Mouse (Mus musculus) midbrain, postnatal 0 days (tissue): ENCODE data around the gene Ubl4b. TPM values are rescaled to one million over a fixed set of nuclear protein-coding genes. Genes with fewer than 3 reads are reported as not detected.

ENCODE experiments used
- ATAC-seq: fragments of 200-750 bp; cut with Nextera tagmentation; 2 replicates; pipeline ENCODE4 v1.8.0; 2017; ENCODE audit warnings: moderate number of reproducible peaks, mild to moderate bottlenecking, moderate TSS enrichment, moderate library complexity; ENCODE audit not compliant: low FRiP score
- DNase-seq: peaks from one replicate; pipeline ENCODE4 v3.0.0-alpha.2; 2015; ENCODE audit warnings: low spot score
- H3K27ac ChIP-seq: fragments of 300-500 bp; sonication (generic); 2 replicates; pipeline ENCODE4 v1.5.1; 2014; ENCODE audit warnings: low read depth, mild to moderate bottlenecking, low read length, mixed read lengths
- H3K27me3 ChIP-seq: fragments of 300-500 bp; sonication (generic); 2 replicates; pipeline ENCODE4 v1.6.1; 2014; ENCODE audit warnings: low read length, control low read depth, mixed read lengths; ENCODE audit not compliant: insufficient read depth
- H3K36me3 ChIP-seq: fragments of 300-500 bp; sonication (generic); 2 replicates; pipeline ENCODE4 v1.6.1; 2014; ENCODE audit warnings: low read length, control low read depth, mixed read lengths; ENCODE audit not compliant: insufficient read depth
- H3K4me1 ChIP-seq: fragments of 300-500 bp; sonication (generic); 2 replicates; pipeline ENCODE4 v1.6.1; 2014; ENCODE audit warnings: mild to moderate bottlenecking, control low read depth, antibody characterized with exemption, low read length, mixed read lengths; ENCODE audit not compliant: insufficient read depth
- H3K4me2 ChIP-seq: fragments of 300-500 bp; sonication (generic); 2 replicates; pipeline ENCODE4 v1.6.1; 2014; ENCODE audit warnings: low read depth, mild to moderate bottlenecking, low read length, mixed read lengths; ENCODE audit not compliant: poor library complexity, severe bottlenecking
- H3K4me3 ChIP-seq: fragments of 300-500 bp; sonication (generic); 2 replicates; pipeline ENCODE4 v1.5.1; 2014; ENCODE audit warnings: low read depth, mild to moderate bottlenecking, low read length, moderate library complexity
- H3K9ac ChIP-seq: fragments of 300-500 bp; sonication (generic); replicated peaks from 2 replicates; pipeline ENCODE4 v1.6.1; 2014; ENCODE audit warnings: mild to moderate bottlenecking, low read length, moderate library complexity, mixed read lengths; ENCODE audit not compliant: poor library complexity, severe bottlenecking
- H3K9me3 ChIP-seq: fragments of 300-500 bp; sonication (generic); 2 replicates; pipeline ENCODE4 v1.6.1; 2016; ENCODE audit warnings: low read length, control low read depth
- CTCF ChIP-seq: IDR thresholded peaks from 2 replicates; pipeline ENCODE4 v1.5.1; 2016; ENCODE audit warnings: antibody characterized with exemption, mild to moderate bottlenecking
- WGBS: fragments of 180-500 bp; shearing (Covaris S2); extraction: QIAGEN DNeasy Blood & Tissue Kit; methylation state at CpG from one replicate; pipeline ENCODE4 v1.1.7; 2014; 5-methylcytosine and 5-hydroxymethylcytosine counted together
- polyA plus RNA-seq: library from polyadenylated mRNA; unstranded; fragments of >200 nt; fragmentation: Nextera tagmentation; extraction: Ambion mirVana; gene quantifications from 2 replicates; pipeline ENCODE4 v1.2.1, GENCODE M21; 2015
- total RNA-seq: library from RNA; depleted of rRNA; stranded (reverse); fragments of >200 nt; gene quantifications from 2 replicates; pipeline ENCODE4 v1.2.3, GENCODE M21; 2014

The Ubl4b gene
- total and polyA plus RNA-seq, 2 experiments from 2014 or later, result not detected

DNA sequence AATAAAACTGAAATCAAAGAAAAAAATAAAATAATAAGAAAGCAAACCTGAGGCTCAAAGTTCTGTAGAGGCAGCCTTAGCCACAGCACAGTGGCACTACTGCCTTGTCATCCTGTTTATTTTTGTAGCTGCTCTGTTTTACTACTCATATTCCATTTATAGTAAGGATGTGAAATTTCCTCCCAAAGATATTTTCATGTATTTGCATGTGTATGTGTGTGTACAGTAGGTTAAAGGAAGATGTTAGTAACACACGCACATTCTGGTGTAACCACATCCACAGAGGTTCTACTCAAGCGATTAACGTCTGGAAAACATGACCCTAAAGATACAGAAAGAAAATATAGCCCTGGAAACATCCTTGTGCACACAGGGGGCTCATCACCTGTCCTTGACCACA lies 21.9 kb upstream of the Ubl4b start:
- no peaks in the 10 kb centered on the region for H3K36me3 ChIP-seq
- 89% methylated on average over 3 of the region's 3 CpGs for WGBS
- no peaks in the 10 kb centered on the region for H3K9me3 ChIP-seq
- DNase-seq (no peak), ATAC-seq (no peak)
- no peak overlapping the region for H3K27ac ChIP-seq
- no peak overlapping the region for H3K4me3 ChIP-seq
- H3K9ac ChIP-seq, result no peak overlapping the region
- no peak for TF ChIP-seq CTCF
- H3K27me3 ChIP-seq, result peaks cover 20% of the 10 kb centered on the region
- H3K4me1 ChIP-seq, result no peaks in the 10 kb centered on the region
- H3K4me2 ChIP-seq, result no peak overlapping the region

DNA sequence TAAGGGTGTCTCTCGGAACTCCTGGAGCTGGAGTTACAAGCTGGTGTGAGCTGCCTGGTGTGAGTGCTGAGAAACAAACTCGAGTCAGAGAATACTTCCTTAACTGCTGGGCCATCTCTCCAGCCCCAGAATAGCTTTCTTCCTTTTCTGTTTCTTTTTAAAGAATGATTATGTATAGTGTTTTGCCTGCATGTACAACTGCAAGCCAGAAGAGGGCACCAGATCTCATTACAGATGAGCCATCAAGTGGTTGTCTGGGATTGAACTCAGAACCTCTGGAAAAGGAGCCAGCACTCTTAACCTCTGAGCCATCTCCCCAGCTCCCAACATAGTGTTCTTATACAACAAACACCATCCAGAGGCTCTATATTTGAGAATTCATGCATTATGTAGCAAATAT lies 16.3 kb upstream of the Ubl4b start:
- H3K27me3 ChIP-seq, result no peaks in the 10 kb centered on the region
- 59% methylated on average over 2 of the region's 2 CpGs for WGBS
- DNase-seq (no peak), ATAC-seq (no peak)
- H3K4me3 ChIP-seq, result no peak overlapping the region
- H3K4me1 ChIP-seq, result no peaks in the 10 kb centered on the region
- TF ChIP-seq CTCF, result peak; percentile 65
- no peaks in the 10 kb centered on the region for H3K9me3 ChIP-seq
- H3K9ac ChIP-seq, result no peak overlapping the region
- H3K4me2 ChIP-seq, result no peak overlapping the region
- H3K27ac ChIP-seq, result no peak overlapping the region
- no peaks in the 10 kb centered on the region for H3K36me3 ChIP-seq

DNA sequence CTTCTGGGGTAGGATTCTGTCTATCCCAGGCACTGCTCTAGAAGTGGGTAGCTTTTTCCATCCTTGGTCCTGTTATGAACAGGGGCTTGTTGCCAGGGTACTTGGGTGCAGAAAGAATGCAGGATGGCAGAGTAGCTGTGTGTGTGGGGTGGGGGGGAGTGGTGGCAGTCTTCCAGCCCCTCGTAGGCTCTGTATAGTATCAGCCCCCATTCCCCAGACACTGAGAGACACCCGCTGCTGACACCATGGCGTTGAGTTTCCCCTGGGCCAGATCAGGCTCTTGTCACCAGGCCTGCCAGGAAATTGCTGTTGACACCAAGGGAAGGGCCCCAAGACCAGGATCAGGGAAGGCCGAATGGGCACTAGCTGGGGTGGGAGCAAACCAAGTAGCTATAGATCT lies 13.8 kb upstream of the Ubl4b start:
- ATAC-seq, result no peak
- Histone ChIP-seq H3K9ac (no peak overlapping the region), H3K4me1 (no peaks in the 10 kb centered on the region), H3K27ac (no peak overlapping the region), H3K9me3 (no peaks in the 10 kb centered on the region), H3K4me3 (no peak overlapping the region), H3K4me2 (no peak overlapping the region), H3K36me3 (no peaks in the 10 kb centered on the region), H3K27me3 (no peaks in the 10 kb centered on the region)
- 62% methylated on average over 4 of the region's 4 CpGs for WGBS
- DNase-seq, result no peak
- no peak for TF ChIP-seq CTCF

DNA sequence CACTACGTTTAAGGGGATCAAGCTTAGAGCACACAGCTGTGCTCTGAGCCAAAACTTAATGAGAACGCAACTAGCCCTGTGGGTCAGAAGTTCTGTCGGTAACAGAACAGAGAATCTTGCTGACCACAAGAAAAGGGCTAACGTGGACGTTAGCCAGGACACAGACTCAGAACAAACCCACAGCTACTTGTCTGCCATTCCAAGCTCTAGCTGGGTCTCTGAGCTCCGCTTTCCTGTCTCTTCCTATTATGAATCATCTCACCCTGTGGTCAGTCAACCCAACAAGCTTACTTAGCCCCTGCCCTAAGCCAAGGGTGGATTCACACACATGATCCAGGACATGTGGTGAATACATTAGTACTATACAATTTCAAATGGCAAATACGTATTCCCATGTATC lies 12.9 kb upstream of the Ubl4b start:
- no peak overlapping the region for H3K27ac ChIP-seq
- H3K9me3 ChIP-seq, result no peaks in the 10 kb centered on the region
- no peaks in the 10 kb centered on the region for H3K27me3 ChIP-seq
- H3K4me2 ChIP-seq, result no peak overlapping the region
- no peak for ATAC-seq
- no peaks in the 10 kb centered on the region for H3K4me1 ChIP-seq
- 78% methylated on average over 7 of the region's 7 CpGs for WGBS
- DNase-seq, result no peak
- H3K36me3 ChIP-seq, result no peaks in the 10 kb centered on the region
- no peak overlapping the region for H3K9ac ChIP-seq
- no peak overlapping the region for H3K4me3 ChIP-seq
- TF ChIP-seq CTCF, result no peak

DNA sequence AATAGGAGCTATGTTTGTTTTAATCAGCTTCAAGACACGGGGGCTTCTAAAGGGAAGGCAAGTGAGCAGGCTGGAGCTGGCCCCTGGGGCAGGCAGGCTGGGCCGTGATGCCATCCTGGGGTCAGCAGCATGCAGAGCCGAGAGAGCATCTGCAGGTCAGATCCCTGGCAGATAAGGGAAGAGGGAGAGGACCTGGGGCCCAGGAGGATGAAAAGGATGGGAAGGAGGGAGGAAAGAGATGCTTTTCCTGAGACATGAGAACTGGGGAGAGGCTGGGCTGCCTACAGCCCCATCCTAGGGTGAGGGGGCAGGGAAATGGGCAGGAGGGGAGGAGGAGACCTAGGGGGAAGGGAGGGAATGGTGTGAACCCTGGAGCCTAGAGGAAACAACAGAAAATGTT lies 10.5 kb upstream of the Ubl4b start:
- Histone ChIP-seq H3K36me3 (no peaks in the 10 kb centered on the region), H3K9me3 (no peaks in the 10 kb centered on the region), H3K27ac (no peak overlapping the region), H3K27me3 (no peaks in the 10 kb centered on the region), H3K4me3 (no peak overlapping the region), H3K9ac (no peak overlapping the region), H3K4me2 (no peak overlapping the region), H3K4me1 (no peaks in the 10 kb centered on the region)
- DNase-seq (no peak), ATAC-seq (no peak)
- no peak for TF ChIP-seq CTCF
- WGBS, result 43% methylated on average over 3 of the region's 3 CpGs

DNA sequence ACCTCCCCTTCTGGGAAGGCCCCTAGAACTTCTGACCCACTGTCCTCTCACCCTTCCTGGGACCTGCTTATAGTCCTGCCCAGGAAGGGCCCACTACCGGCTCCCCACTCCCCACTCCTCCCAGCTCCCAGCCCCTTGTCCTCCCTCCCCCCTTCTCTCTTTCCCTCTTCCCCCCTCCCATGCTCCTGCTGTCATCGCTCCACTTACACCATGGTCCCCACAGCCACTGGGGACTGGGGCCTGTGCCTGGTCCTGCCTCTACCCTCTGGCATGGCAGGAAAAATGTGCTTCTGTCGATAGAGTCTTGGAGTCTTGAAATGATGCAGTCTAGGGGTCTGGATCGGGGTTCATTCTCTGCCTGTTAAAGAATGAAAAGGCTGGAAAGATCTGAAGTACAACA lies 9.0 kb upstream of the Ubl4b start:
- Histone ChIP-seq H3K9me3 (no peaks in the 10 kb centered on the region), H3K4me1 (no peaks in the 10 kb centered on the region), H3K4me2 (no peak overlapping the region), H3K4me3 (no peak overlapping the region), H3K9ac (no peak overlapping the region), H3K36me3 (no peaks in the 10 kb centered on the region), H3K27ac (no peak overlapping the region), H3K27me3 (no peaks in the 10 kb centered on the region)
- no peak for ATAC-seq
- no peak for DNase-seq
- TF ChIP-seq CTCF, result no peak
- WGBS, result 40% methylated on average over 4 of the region's 4 CpGs

DNA sequence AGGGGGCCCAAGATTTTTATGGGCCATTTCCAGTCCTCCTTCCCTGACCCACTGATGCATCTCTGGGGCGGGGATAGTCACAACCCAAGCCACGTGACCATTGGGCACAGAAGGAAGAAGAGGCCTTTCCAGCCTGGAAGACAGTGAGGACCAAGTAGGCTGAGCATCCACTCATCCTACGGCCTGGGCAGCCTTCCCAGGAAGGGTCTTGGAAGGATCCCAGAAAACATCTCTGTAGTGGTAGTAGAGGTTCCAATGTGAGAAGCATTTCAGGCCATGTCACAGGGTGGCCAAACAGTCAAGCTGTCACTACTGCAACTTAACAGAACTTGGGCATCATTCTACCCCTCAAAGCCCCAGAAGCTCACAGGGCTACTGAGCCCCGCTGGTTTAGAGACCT lies 7.7 kb upstream of the Ubl4b start:
- WGBS, result 84% methylated on average over 4 of the region's 4 CpGs

More for the DNA sequence above, 7.7 kb upstream of the Ubl4b start:
- H3K4me3 ChIP-seq, result no peak overlapping the region
- DNase-seq (no peak), ATAC-seq (no peak)
- H3K9me3 ChIP-seq, result no peaks in the 10 kb centered on the region
- no peak overlapping the region for H3K9ac ChIP-seq
- H3K4me2 ChIP-seq, result no peak overlapping the region
- no peaks in the 10 kb centered on the region for H3K27me3 ChIP-seq
- TF ChIP-seq CTCF, result no peak
- no peak overlapping the region for H3K27ac ChIP-seq
- H3K4me1 ChIP-seq, result no peaks in the 10 kb centered on the region
- no peaks in the 10 kb centered on the region for H3K36me3 ChIP-seq
